25 mouse cellular contexts compared by ENCODE assay signal in genomic region chr3:62610861-62611260, GRCm38 (mm10). TPM values are rescaled to one million over a fixed set of nuclear protein-coding genes. Genes with fewer than 3 reads are reported as not detected.
DNase-seq lines count a peak whose midpoint lies in the region; TF ChIP-seq lines count a peak whose summit lies in the region.
"Had no signal": no experiment of that assay in that cellular context is flagged by ENCODE, and none has a peak within 500 bp of the region (broad histone marks: within the 10 kb centered on the region; RNA-seq: fewer than 3 reads in every experiment).

No protein-coding gene starts in this region.

- intact Hi-C loops in left cerebral cortex, adult 2 months (cut with DNase I): no loop called here

- H3K4me3 ChIP-seq in left cerebral cortex, adult 2 months: no peak overlapping the region
- H3K4me3 ChIP-seq: gastrocnemius, adult 2 months; heart, embryonic 12.5 days; hindbrain, embryonic 10.5 days; limb, embryonic 12.5 days; neural tube, embryonic 12.5 days had no signal

- TF ChIP-seq CTCF in left cerebral cortex, adult 2 months (IDR thresholded peaks at IDR 0.05): peak; percentile 9; the same call in 1 of the 2 replicates

- peak; percentile 8 to 38 for DNase-seq in cerebellum, postnatal 10 days
- no peak for DNase-seq in cerebellum, adult 11 months
- no peak for DNase-seq in left cerebral cortex, adult 2 months (ENCODE audit: extremely low spot score in 1 of 2, low spot score in 2 of 2)
- DNase-seq in left cerebral cortex, adult 8-10 months (ENCODE audit: low spot score in 2 of 2): no peak
- DNase-seq in NIH3T3 (ENCODE audit: low read depth): peak; percentile 48
- DNase-seq in retina, postnatal 1 day: peak; percentile 4
- DNase-seq in ovary, postnatal 14 days (ENCODE audit: low spot score): no peak
- no peak for DNase-seq in ovary, adult 18-20 months (ENCODE audit: low spot score)
- DNase-seq: adrenal gland, postnatal 25 days; cerebellum, adult 11-12 months; cerebellum, postnatal 25 days; gastrocnemius, adult 2 months; heart, postnatal 10 days; kidney, adult 2 months; liver, postnatal 0 days; lung, postnatal 14 days; thymus, adult 2 months; thymus, postnatal 4 days had no signal

- H3K27ac ChIP-seq in left cerebral cortex, adult 2 months: no peak overlapping the region
- H3K27ac ChIP-seq: gastrocnemius, adult 2 months; hindbrain, embryonic 10.5 days; kidney, postnatal 0 days; limb, embryonic 12.5 days; neural tube, embryonic 12.5 days had no signal

RNA-seq across cellular contexts. Expression of gene Gpr149, which starts 5.9 kb away (rescaled TPM):
- 1 to 10 TPM in 1 of 2 experiments, under 1 TPM in 1; 0.84 to 1.9 TPM for total RNA-seq in left cerebral cortex, adult 2 months (2021)
- 1 to 10 TPM; 1.7 to 3.2 (median 2.9) TPM for total RNA-seq in left cerebral cortex, adult 8-10 months (2022)
- total RNA-seq: adrenal gland, postnatal 25 days; gastrocnemius, adult 2 months; granulocyte monocyte progenitor cell, adult 5-6 weeks; heart, postnatal 10 days; megakaryocyte progenitor cell, adult 5-6 weeks had no signal

Comparison
In these comparisons a context has a peak if more than half of its experiments do, and no peak if none do; other contexts are left out.
1. DNase-seq: peak in cerebellum, postnatal 10 days (2 of 2), NIH3T3 (single experiment) and retina, postnatal 1 day (single experiment); none in cerebellum, adult 11 months (single experiment), left cerebral cortex, adult 2 months (0 of 2), left cerebral cortex, adult 8-10 months (0 of 2), ovary, postnatal 14 days (single experiment) and ovary, adult 18-20 months (single experiment).